Mouse (Mus musculus) midbrain, embryonic 16.5 days (tissue): ENCODE results near the gene Fam129c. TPM values are rescaled to one million over a fixed set of nuclear protein-coding genes. Genes with fewer than 3 reads are reported as not detected.
A peak's percentile ranks its signal among the peaks of the same experiment; 100 is the strongest.

ENCODE experiments used
- ATAC-seq: fragments of 200-750 bp; cut with Nextera tagmentation; 2 replicates; pipeline ENCODE4 v1.8.0; 2017; ENCODE audit warnings: moderate TSS enrichment
- H3K27ac ChIP-seq: fragments of 300-500 bp; sonication (generic); 2 replicates; pipeline ENCODE4 v1.5.1; 2014; ENCODE audit warnings: mild to moderate bottlenecking, low read length, mixed read lengths
- H3K27me3 ChIP-seq: fragments of 300-500 bp; sonication (generic); 2 replicates; pipeline ENCODE4 v1.6.1; 2014; ENCODE audit warnings: low read depth, low read length, mixed read lengths; ENCODE audit not compliant: control insufficient read depth, insufficient read depth
- H3K36me3 ChIP-seq: fragments of 300-500 bp; sonication (generic); 2 replicates; pipeline ENCODE4 v1.6.1; 2014; ENCODE audit warnings: mild to moderate bottlenecking, low read length, moderate library complexity, mixed read lengths; ENCODE audit not compliant: control insufficient read depth, insufficient read depth
- H3K4me1 ChIP-seq: fragments of 300-500 bp; sonication (generic); 2 replicates; pipeline ENCODE4 v1.6.1; 2014; ENCODE audit warnings: mild to moderate bottlenecking, low read length, mixed read lengths; ENCODE audit not compliant: control insufficient read depth, insufficient read depth
- H3K4me2 ChIP-seq: fragments of 300-500 bp; sonication (generic); 2 replicates; pipeline ENCODE4 v1.6.1; 2014; ENCODE audit warnings: mild to moderate bottlenecking, low read length, mixed read lengths
- H3K4me3 ChIP-seq: fragments of 300-500 bp; sonication (generic); 2 replicates; pipeline ENCODE4 v1.5.1; 2014; ENCODE audit warnings: low read depth, mild to moderate bottlenecking, low read length, moderate library complexity, mixed read lengths
- H3K9ac ChIP-seq: fragments of 300-500 bp; sonication (generic); 2 replicates; pipeline ENCODE4 v1.6.1; 2014; ENCODE audit warnings: low read depth, low read length, mixed read lengths
- H3K9me3 ChIP-seq: fragments of 300-500 bp; sonication (generic); replicated peaks from 2 replicates; pipeline ENCODE4 v1.6.1; 2014; ENCODE audit warnings: mild to moderate bottlenecking, low read length, mixed read lengths; ENCODE audit not compliant: control insufficient read depth, poor library complexity, severe bottlenecking
- WGBS: fragments of 180-500 bp; shearing (Covaris S2); extraction: QIAGEN DNeasy Blood & Tissue Kit; methylation state at CpG from one replicate; pipeline ENCODE4 v1.1.7; 2014; 5-methylcytosine and 5-hydroxymethylcytosine counted together
- polyA plus RNA-seq: library from polyadenylated mRNA; unstranded; fragments of >200 nt; fragmentation: Nextera tagmentation; extraction: Ambion mirVana; gene quantifications from 2 replicates; pipeline ENCODE4 v1.2.1, GENCODE M21; 2015

Fam129c gene
- polyA plus RNA-seq, 1 experiment from 2014 or later = 6.4 TPM

DNA sequence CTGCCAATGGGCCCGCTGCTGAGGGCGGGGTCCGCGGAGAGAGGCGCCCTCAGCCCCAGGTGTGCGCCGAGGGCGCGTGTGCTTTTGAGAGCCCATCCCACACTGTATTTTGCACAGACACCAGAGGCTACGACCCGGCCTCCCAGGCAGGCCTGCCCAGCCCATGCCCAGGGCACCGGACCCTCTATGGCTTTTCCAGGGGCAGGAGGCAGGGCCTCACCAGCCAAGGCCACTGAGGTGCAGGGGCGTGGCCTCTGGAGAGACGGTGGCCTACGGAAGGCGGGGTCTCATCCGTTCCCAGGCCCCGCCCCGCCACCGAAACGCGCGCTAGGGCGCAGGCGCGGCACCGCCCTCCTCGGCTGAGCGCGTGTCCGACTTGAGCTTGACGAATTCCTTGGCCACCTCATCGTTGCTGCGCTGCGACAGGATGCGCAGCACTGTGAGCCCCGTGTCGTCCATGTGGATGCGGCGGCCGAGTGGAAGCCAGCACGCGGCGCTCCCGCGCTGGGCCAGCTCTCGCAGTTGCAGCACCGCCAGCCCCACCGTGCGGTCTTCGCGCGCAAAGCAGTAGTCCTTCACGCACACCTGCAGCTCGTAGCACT is 31.7 kb downstream of the Fam129c start:
- WGBS = 2% methylated on average over 55 of the region's 55 CpGs
- Histone ChIP-seq H3K4me3 (peak overlapping the region; percentile 48), H3K27me3 (peaks cover 5% of the 10 kb centered on the region; the same call in 1 of the 2 replicates), H3K9me3 (no peaks in the 10 kb centered on the region), H3K36me3 (peaks cover 4% of the 10 kb centered on the region), H3K27ac (peak overlapping the region; percentile 89), H3K4me2 (peak overlapping the region; percentile 95), H3K9ac (peak overlapping the region; percentile 77), H3K4me1 (peaks cover 14% of the 10 kb centered on the region)
- ATAC-seq = peak; percentile 87

DNA sequence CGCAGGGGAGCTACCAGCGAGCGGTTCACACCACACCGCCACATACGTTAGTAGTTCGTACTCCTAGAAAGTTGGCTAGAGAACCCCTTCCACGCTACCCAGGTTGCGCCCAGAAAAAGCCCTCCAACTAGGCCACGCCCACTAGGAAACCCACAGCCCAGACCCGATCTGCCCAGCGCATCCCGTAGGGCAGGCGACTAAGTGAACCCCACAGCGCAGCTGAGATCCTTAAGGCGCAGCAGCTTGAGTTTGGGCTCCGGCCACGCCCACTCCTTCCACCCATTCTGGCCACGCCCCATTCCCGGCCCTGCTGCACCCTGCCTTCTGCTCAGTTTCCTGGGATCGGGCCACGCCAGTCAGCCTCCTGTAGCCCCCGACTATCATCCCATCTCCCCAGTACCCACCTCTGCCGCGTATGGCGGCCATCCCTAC is 32.3 kb downstream of the Fam129c start:
- Histone ChIP-seq H3K4me3 (peak overlapping the region; percentile 48), H3K4me2 (peak overlapping the region; percentile 95), H3K4me1 (peaks cover 14% of the 10 kb centered on the region), H3K27me3 (peaks cover 5% of the 10 kb centered on the region; the same call in 1 of the 2 replicates), H3K9me3 (no peaks in the 10 kb centered on the region), H3K27ac (peak overlapping the region; percentile 89), H3K36me3 (no peaks in the 10 kb centered on the region; the same call in 1 of the 2 replicates), H3K9ac (peak overlapping the region; percentile 77)
- WGBS = 5% methylated on average over 25 of the region's 25 CpGs
- ATAC-seq = peak; percentile 30

DNA sequence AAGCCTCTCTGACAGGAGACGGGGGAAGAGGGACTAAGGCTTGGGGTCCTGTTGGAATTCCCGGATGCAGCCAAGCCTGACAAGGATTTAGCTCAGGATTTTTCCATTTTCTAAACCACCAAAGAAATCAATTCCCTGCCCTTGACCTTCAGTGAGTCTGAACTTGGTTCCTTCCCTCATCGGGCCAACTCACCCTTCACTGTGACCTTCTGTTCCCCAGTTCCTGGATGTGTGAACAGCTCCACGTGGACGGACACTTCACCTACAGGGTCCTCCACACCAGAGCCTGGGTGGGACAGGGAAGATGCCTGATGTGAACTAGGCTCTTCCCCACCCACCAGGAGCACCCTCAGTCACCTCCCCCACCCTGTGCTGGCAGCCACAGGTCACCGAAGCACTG is 33.3 kb downstream of the Fam129c start:
- no peak overlapping the region for H3K9ac ChIP-seq
- H3K4me1 ChIP-seq = peaks cover 14% of the 10 kb centered on the region
- H3K36me3 ChIP-seq = no peaks in the 10 kb centered on the region; the same call in 1 of the 2 replicates
- H3K9me3 ChIP-seq = no peaks in the 10 kb centered on the region
- H3K4me3 ChIP-seq = no peak overlapping the region
- no peak overlapping the region for H3K27ac ChIP-seq
- peaks cover 5% of the 10 kb centered on the region; the same call in 1 of the 2 replicates for H3K27me3 ChIP-seq
- no peak for ATAC-seq
- no peak overlapping the region for H3K4me2 ChIP-seq
- 86% methylated on average over 6 of the region's 6 CpGs for WGBS

DNA sequence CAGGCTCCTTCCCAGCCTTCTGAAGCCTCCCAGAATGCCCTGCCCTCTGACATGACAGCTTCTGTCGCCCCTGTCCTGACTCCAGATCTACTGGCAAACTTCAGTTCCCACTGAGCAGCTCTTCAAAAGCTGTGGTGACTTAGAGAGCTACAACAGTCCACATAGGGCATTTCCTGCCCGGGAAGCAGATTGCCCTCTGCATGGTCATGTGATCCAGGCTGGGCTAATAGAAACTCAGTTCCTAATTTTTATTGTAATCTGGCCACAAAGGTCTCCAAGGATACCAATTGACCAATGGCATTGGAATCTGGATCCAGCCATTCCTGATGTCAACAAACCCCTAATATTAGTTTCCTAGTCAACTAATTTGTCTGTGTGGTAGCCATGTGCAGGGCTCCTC is 34.4 kb downstream of the Fam129c start:
- Histone ChIP-seq H3K4me3 (no peak overlapping the region), H3K9me3 (no peaks in the 10 kb centered on the region), H3K9ac (no peak overlapping the region), H3K36me3 (peaks cover 3% of the 10 kb centered on the region; the same call in 1 of the 2 replicates), H3K4me1 (peaks cover 14% of the 10 kb centered on the region), H3K4me2 (no peak overlapping the region), H3K27ac (no peak overlapping the region), H3K27me3 (peaks cover 5% of the 10 kb centered on the region; the same call in 1 of the 2 replicates)
- no peak for ATAC-seq
- WGBS = 60% methylated on average over 2 of the region's 2 CpGs

- H3K27ac ChIP-seq = no peak overlapping the region
- H3K4me2 ChIP-seq = no peak overlapping the region
- peaks cover 14% of the 10 kb centered on the region for H3K4me1 ChIP-seq
- H3K9ac ChIP-seq = no peak overlapping the region
- peaks cover 5% of the 10 kb centered on the region; the same call in 1 of the 2 replicates for H3K27me3 ChIP-seq
- no peak overlapping the region for H3K4me3 ChIP-seq
- H3K9me3 ChIP-seq = no peaks in the 10 kb centered on the region
- H3K36me3 ChIP-seq = peaks cover 3% of the 10 kb centered on the region; the same call in 1 of the 2 replicates
- WGBS = 8% methylated on average over 19 of the region's 22 CpGs
- ATAC-seq = no peak
These were observed 35.7 kb downstream of the Fam129c start for GRCm38 (mm10) chr8:71633164-71633563.

DNA sequence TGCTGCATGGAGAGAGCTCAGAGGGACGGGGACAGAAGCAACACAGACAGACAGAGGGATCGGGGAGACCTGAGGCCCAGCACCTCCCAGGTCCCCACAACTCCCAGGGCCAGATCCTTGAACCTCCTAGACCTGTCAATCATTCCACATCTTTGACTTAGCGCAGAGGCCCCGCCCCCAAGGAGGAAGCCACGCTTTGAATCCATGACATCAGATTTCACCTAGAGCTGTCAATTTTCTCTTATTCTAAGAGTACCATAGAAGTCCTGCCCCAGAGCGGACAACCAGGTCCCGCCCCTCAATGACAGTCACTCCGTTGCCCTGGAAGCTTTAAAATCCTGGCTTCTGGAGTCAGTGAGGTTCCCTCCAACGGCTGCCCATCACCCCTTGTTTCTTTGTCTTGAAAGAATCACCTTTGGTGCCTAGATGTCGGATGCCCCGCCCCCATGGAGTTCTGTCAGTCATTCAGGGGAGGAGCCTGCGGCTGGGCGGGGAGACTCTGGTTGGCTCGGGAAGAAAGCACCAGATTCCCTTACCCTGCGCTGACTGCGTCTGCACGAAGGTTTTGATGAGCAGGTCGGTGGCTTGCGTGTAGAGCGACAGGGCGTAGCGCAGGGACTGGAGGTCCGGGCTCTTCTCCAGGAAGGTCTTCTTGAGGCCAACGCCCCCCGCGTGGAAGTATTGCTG is 36.7 kb downstream of the Fam129c start:
- Histone ChIP-seq H3K4me1 (peaks cover 6% of the 10 kb centered on the region; the same call in 1 of the 2 replicates), H3K27me3 (peaks cover 5% of the 10 kb centered on the region; the same call in 1 of the 2 replicates), H3K9me3 (no peaks in the 10 kb centered on the region), H3K27ac (peak overlapping the region; percentile 55), H3K4me3 (no peak overlapping the region; the same call in 1 of the 2 replicates), H3K4me2 (peak overlapping the region; percentile 15), H3K36me3 (peaks cover 9% of the 10 kb centered on the region), H3K9ac (peak overlapping the region; percentile 34; the same call in 1 of the 2 replicates)
- ATAC-seq = peak; percentile 40
- WGBS = 3% methylated on average over 26 of the region's 26 CpGs

- H3K27ac ChIP-seq = no peak overlapping the region
- no peak overlapping the region for H3K9ac ChIP-seq
- no peak overlapping the region for H3K4me2 ChIP-seq
- H3K4me3 ChIP-seq = no peak overlapping the region
- H3K9me3 ChIP-seq = no peaks in the 10 kb centered on the region
- H3K27me3 ChIP-seq = no peaks in the 10 kb centered on the region
- H3K4me1 ChIP-seq = no peaks in the 10 kb centered on the region
- peaks cover 28% of the 10 kb centered on the region for H3K36me3 ChIP-seq
- no peak for ATAC-seq
- 73% methylated on average over 8 of the region's 8 CpGs for WGBS
These were observed 40.0 kb downstream of the Fam129c start for GRCm38 (mm10) chr8:71637149-71638095.

GRCm38 (mm10) chr8:71638321-71638720 is 40.9 kb downstream of the Fam129c start:
- no peak overlapping the region for H3K4me2 ChIP-seq
- H3K9me3 ChIP-seq = no peaks in the 10 kb centered on the region
- H3K27me3 ChIP-seq = no peaks in the 10 kb centered on the region
- H3K9ac ChIP-seq = no peak overlapping the region
- no peaks in the 10 kb centered on the region for H3K4me1 ChIP-seq
- peaks cover 31% of the 10 kb centered on the region for H3K36me3 ChIP-seq
- no peak overlapping the region for H3K4me3 ChIP-seq
- H3K27ac ChIP-seq = no peak overlapping the region
- WGBS = 70% methylated on average over 6 of the region's 6 CpGs
- ATAC-seq = no peak
